In genomic region chr3:67892768-67893167, GRCm38 (mm10) we compare ENCODE assay signal across 15 mouse cellular contexts. TPM values are rescaled to one million over a fixed set of nuclear protein-coding genes. Genes with fewer than 3 reads are reported as not detected.
DNase-seq lines count a peak whose midpoint lies in the region; ATAC-seq and TF ChIP-seq lines count a peak whose summit lies in the region.
"Had no signal": no experiment of that assay in that cellular context is flagged by ENCODE, and none has a peak within 500 bp of the region (broad histone marks: within the 10 kb centered on the region; RNA-seq: fewer than 3 reads in every experiment).

No protein-coding gene starts in this region.

- H3K4me3 ChIP-seq in embryonic facial prominence, embryonic 13.5 days = no peak overlapping the region
- H3K4me3 ChIP-seq in embryonic facial prominence, embryonic 10.5 days = no peak overlapping the region
- H3K4me3 ChIP-seq in layer of hippocampus, adult 2 months = peak overlapping the region; percentile 59
- peak overlapping the region; percentile 7 for H3K4me3 ChIP-seq in midbrain, embryonic 14.5 days (replicated peaks; ENCODE audit: low read depth, low read length)

- 79% methylated on average over 10 of the region's 10 CpGs for WGBS in embryonic facial prominence, embryonic 13.5 days
- WGBS in embryonic facial prominence, embryonic 10.5 days = 89% methylated on average over 10 of the region's 10 CpGs
- WGBS in midbrain, embryonic 14.5 days = 63% methylated on average over 10 of the region's 10 CpGs

- no peak overlapping the region for H3K9ac ChIP-seq in embryonic facial prominence, embryonic 13.5 days
- H3K9ac ChIP-seq in midbrain, embryonic 14.5 days (replicated peaks; ENCODE audit: low read length) = peak overlapping the region; percentile 2; the same call in 1 of the 2 replicates

- peak overlapping the region; percentile 25; the same call in 1 of the 2 replicates for H3K4me2 ChIP-seq in embryonic facial prominence, embryonic 13.5 days
- H3K4me2 ChIP-seq in midbrain, embryonic 14.5 days (ENCODE audit: low read length) = peak overlapping the region; percentile 39
- H3K4me2 ChIP-seq: heart, embryonic 11.5 days had no signal

- H3K27ac ChIP-seq in embryonic facial prominence, embryonic 13.5 days = no peak overlapping the region
- no peak overlapping the region for H3K27ac ChIP-seq in embryonic facial prominence, embryonic 10.5 days (replicated peaks)
- H3K27ac ChIP-seq in layer of hippocampus, adult 2 months = peak overlapping the region; percentile 77
- peak overlapping the region; percentile 55 for H3K27ac ChIP-seq in midbrain, embryonic 14.5 days (replicated peaks; ENCODE audit: low read depth, low read length)

- no peaks in the 10 kb centered on the region for H3K36me3 ChIP-seq in embryonic facial prominence, embryonic 13.5 days
- H3K36me3 ChIP-seq in embryonic facial prominence, embryonic 10.5 days (replicated peaks) = no peaks in the 10 kb centered on the region
- H3K36me3 ChIP-seq in midbrain, embryonic 14.5 days (ENCODE audit: control insufficient read depth, insufficient read depth, low read length) = no peaks in the 10 kb centered on the region

- no peaks in the 10 kb centered on the region for H3K27me3 ChIP-seq in embryonic facial prominence, embryonic 13.5 days
- H3K27me3 ChIP-seq in embryonic facial prominence, embryonic 10.5 days (replicated peaks; ENCODE audit: low read depth, poor library complexity, severe bottlenecking) = no peaks in the 10 kb centered on the region
- H3K27me3 ChIP-seq in midbrain, embryonic 14.5 days (ENCODE audit: control insufficient read depth, insufficient read depth, low read length) = no peaks in the 10 kb centered on the region

- no peak for DNase-seq in embryonic facial prominence, embryonic 10.5 days (ENCODE audit: low spot score)
- peak; percentile 43 for DNase-seq in brain, adult 2 months (ENCODE audit: low read depth, low spot score)
- DNase-seq in layer of hippocampus, adult 2 months (ENCODE audit: low spot score in 2 of 2) = no peak
- peak; percentile 53 for DNase-seq in midbrain, embryonic 14.5 days
- no peak for DNase-seq in kidney, postnatal 25 days
- DNase-seq in thymus, postnatal 25 days = no peak
- DNase-seq in cerebellum, adult 11-12 months = no peak
- DNase-seq: cerebellum, adult 9-10 months; lung, adult 2 months had no signal

- H3K4me1 ChIP-seq in embryonic facial prominence, embryonic 13.5 days = peaks cover 3% of the 10 kb centered on the region; the same call in 1 of the 2 replicates
- no peaks in the 10 kb centered on the region for H3K4me1 ChIP-seq in embryonic facial prominence, embryonic 10.5 days
- peaks cover 9% of the 10 kb centered on the region for H3K4me1 ChIP-seq in midbrain, embryonic 14.5 days (ENCODE audit: control insufficient read depth, insufficient read depth, low read length)

- ATAC-seq in embryonic facial prominence, embryonic 13.5 days (ENCODE audit: insufficient number of reproducible peaks, insufficient read depth, low FRiP score, low TSS enrichment, low read depth) = no peak
- ATAC-seq in midbrain, embryonic 14.5 days (ENCODE audit: low FRiP score, low TSS enrichment) = peak; percentile 57; the same call in 1 of the 2 replicates
- ATAC-seq: intestine, embryonic 16.5 days had no signal

- TF ChIP-seq CTCF in layer of hippocampus, adult 2 months (conservative IDR thresholded peaks at IDR 0.05) = no peak

- no peaks in the 10 kb centered on the region for H3K9me3 ChIP-seq in embryonic facial prominence, embryonic 13.5 days
- H3K9me3 ChIP-seq in embryonic facial prominence, embryonic 10.5 days = no peaks in the 10 kb centered on the region
- no peaks in the 10 kb centered on the region for H3K9me3 ChIP-seq in midbrain, embryonic 14.5 days (ENCODE audit: control insufficient read depth, low read length)

RNA-seq across cellular contexts. Expression of gene Iqschfp, which starts 0.7 kb away (rescaled TPM):
- not detected in 2 replicates for polyA plus RNA-seq in embryonic facial prominence, embryonic 13.5 days (2015; fragmentation: Nextera tagmentation; extraction: Ambion mirVana)
- 0.24 TPM in 1 of 2 replicates, not detected in the other for polyA plus RNA-seq in embryonic facial prominence, embryonic 10.5 days (2016; fragmentation: Nextera tagmentation; extraction: Ambion mirVana)
- 10 to 100 TPM; 13.6 to 15.5 TPM for total RNA-seq in layer of hippocampus, adult 2 months (2021)
- polyA plus RNA-seq in midbrain, embryonic 14.5 days (2014; fragmentation: Nextera tagmentation; extraction: Ambion mirVana) = 4.9 and 7.6 TPM in 2 replicates
- total RNA-seq: ES-E14; gastrocnemius, adult 8-10 months had no signal
- polyA plus RNA-seq: intestine, embryonic 16.5 days; lung, adult 2 months had no signal

RNA-seq across cellular contexts. Expression of gene Iqcj, which starts 0.7 kb away (rescaled TPM):
- polyA plus RNA-seq in embryonic facial prominence, embryonic 13.5 days (2015; fragmentation: Nextera tagmentation; extraction: Ambion mirVana) = not detected in 2 replicates
- polyA plus RNA-seq in embryonic facial prominence, embryonic 10.5 days (2016; fragmentation: Nextera tagmentation; extraction: Ambion mirVana) = not detected in 2 replicates
- total RNA-seq in layer of hippocampus, adult 2 months (2021) = 1 to 10 TPM; 4.4 to 5.7 TPM
- polyA plus RNA-seq in midbrain, embryonic 14.5 days (2014; fragmentation: Nextera tagmentation; extraction: Ambion mirVana) = 0.55 and 1.4 TPM in 2 replicates
- total RNA-seq: ES-E14; gastrocnemius, adult 8-10 months had no signal
- polyA plus RNA-seq: embryonic facial prominence, embryonic 14.5 days; heart, embryonic 11.5 days; lung, adult 2 months had no signal

Comparison
In these comparisons a context has a peak if more than half of its experiments do, and no peak if none do; other contexts are left out.
1. H3K27ac ChIP-seq: peak in layer of hippocampus, adult 2 months (single experiment) and midbrain, embryonic 14.5 days (single experiment); none in embryonic facial prominence, embryonic 13.5 days (single experiment) and embryonic facial prominence, embryonic 10.5 days (single experiment).
2. H3K4me3 ChIP-seq: peak in layer of hippocampus, adult 2 months (single experiment) and midbrain, embryonic 14.5 days (single experiment); none in embryonic facial prominence, embryonic 13.5 days (single experiment) and embryonic facial prominence, embryonic 10.5 days (single experiment).
3. DNase-seq: peak in brain, adult 2 months (single experiment) and midbrain, embryonic 14.5 days (single experiment); none in embryonic facial prominence, embryonic 10.5 days (single experiment), layer of hippocampus, adult 2 months (0 of 2), kidney, postnatal 25 days (0 of 2), thymus, postnatal 25 days (single experiment) and cerebellum, adult 11-12 months (single experiment).